Mouse (Mus musculus): ENCODE data around the gene Golga3.

Gene Golga3

GRCm38 (mm10) chr5:110231638-110232037, 55.1 kb downstream of the Golga3 start:
- no peak for DNase-seq (ENCODE audit: extremely low spot score, low spot score)

- DNase-seq (ENCODE audit: extremely low spot score, low spot score): no peak
These were observed 55.8 kb downstream of the Golga3 start for GRCm38 (mm10) chr5:110232346-110232745.

GRCm38 (mm10) chr5:110244091-110244490, 67.6 kb downstream of the Golga3 start:
- no peak for DNase-seq (ENCODE audit: extremely low spot score, low spot score)

- DNase-seq (ENCODE audit: extremely low spot score, low spot score): no peak
These were observed 90.4 kb downstream of the Golga3 start for GRCm38 (mm10) chr5:110266941-110267340.

GRCm38 (mm10) chr5:110269141-110270101, 92.9 kb downstream of the Golga3 start, which contains the start of gene Pgam5:
TSS of gene Pgam5 (minus strand) at chr5:110269913.
- peak; percentile 97 for DNase-seq (ENCODE audit: extremely low spot score, low spot score)

GRCm38 (mm10) chr5:110270242-110270641, 93.7 kb downstream of the Golga3 start:
- no peak for DNase-seq (ENCODE audit: extremely low spot score, low spot score)

- DNase-seq (ENCODE audit: extremely low spot score, low spot score): no peak
These were observed 97.6 kb downstream of the Golga3 start for GRCm38 (mm10) chr5:110274147-110274546.

- no peak for DNase-seq (ENCODE audit: extremely low spot score, low spot score)
These were observed 98.3 kb downstream of the Golga3 start for GRCm38 (mm10) chr5:110274846-110275245.
